Mouse (Mus musculus): ENCODE data around the gene Strn3.
"Not testable (repeated sequence)": the region's sequence is repeated elsewhere in the genome, so short reads cannot be mapped to it uniquely, and the experiment has no call there.

The Strn3 gene

DNA sequence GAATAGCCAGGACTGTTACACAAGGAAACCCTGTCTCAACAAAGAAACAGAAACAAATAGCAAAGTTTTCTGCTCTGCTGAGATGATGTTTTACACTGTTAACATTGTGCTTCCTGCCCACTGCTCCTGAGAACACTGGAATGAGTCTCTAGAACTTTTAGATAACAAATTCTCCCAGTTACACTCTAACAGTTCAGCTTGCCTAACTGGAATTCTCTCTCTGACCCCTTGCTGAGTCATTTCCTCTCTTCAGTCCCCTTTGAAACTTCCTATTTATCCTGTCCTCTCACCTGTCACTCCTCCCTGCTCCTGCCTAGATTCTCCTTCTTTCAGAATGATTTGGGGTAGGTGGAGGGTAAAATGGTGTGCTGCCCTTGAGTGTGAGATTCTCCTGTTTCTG, 2.4 kb upstream of the Strn3 start:
- no peak for DNase-seq (ENCODE audit: extremely low read depth, insufficient read length, low spot score)

DNA sequence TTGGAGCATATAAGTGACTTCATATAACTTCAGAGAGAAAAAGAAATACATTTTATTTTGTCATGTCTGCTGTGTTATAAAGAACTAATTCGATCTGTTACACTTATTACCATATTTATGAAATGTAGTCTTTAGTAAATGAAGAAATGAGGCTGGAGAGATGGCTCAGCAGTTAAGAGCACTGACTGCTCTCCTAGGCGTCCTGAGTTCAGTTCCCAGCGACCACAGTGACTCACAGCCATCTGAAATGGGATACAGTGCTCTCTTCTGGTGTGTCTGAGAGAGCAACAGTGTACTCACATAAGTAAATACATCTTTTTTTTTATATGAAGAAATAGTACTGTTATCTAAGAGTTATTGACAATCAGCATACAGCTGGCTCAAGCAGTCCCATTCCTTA, 1.7 kb upstream of the Strn3 start:
- peak; percentile 19 for DNase-seq (ENCODE audit: extremely low read depth, insufficient read length, low spot score)

DNA sequence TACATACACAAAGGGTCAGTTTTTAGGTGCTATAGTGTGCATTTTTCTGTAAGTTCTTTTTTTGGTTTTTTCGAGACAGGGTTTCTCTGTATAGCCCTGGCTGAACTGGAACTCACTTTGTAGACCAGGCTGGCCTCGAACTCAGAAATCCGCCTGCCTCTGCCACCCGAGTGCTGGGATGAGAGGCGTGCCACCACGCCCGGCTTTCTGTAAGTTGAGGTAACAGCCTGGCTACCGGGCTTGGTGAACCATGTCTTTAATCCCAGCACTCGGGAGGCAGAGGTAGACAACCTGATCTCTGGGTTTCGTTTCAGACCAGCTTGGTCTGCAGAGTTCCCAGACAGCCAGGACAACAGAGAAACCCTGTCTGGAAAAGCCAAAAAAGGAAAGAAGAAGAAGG, 1.2 kb upstream of the Strn3 start:
- peak; percentile 45 for DNase-seq (ENCODE audit: extremely low read depth, insufficient read length, low spot score)

DNA sequence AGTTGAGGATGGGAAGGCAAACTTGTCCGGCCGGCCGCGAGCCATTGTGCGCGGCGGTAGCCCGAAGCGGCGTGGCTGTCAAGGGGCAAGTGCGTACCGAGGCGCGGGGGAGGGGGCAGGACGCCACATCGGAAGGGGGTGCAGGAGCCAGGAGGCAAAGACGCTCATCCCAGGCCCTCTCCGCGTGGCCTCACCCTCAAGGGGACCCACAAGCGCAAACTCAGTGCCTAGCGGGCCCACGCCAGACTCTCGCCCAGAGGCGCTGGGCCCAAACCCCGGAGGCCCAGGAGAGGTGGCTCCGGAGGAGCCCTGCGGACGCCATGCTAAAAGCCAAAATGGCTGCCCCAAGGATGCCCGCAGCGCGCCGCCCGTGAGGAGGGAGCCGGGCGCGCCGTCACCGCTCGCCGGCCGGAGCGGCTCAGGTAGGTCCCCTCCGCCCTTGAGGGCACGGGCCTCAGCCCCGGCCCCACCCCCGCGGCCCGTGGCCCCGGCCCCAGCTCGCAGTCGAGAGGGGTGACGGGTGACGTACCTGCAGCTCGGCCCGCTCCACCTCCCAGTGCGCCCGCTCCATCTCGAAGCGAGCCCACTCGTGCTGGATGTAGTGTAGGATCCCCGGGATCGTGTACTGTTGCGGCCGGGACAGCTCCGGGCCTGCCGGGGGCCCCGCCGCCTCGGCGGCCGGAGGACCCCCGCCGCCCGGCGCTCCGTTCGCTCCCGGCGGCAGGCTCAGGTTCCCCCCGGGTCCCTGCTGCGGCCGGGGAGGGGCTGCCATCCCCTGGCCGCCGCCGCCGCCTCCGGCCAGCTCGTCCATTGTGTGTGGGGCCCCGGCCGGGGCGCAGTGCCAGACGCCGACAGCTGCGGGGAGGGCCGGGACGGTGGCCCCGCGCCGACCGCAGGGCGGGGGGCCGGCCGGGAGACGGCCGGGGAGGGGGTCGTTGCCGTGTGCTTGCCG, 528 bp downstream of the Strn3 start, which contains the start of gene Ap4s1:
Ap4s1 (plus strand) TSS at position 141 of the 952 bp plus-strand sequence.
- peak; percentile 86 for DNase-seq (ENCODE audit: extremely low read depth, insufficient read length, low spot score)

DNA sequence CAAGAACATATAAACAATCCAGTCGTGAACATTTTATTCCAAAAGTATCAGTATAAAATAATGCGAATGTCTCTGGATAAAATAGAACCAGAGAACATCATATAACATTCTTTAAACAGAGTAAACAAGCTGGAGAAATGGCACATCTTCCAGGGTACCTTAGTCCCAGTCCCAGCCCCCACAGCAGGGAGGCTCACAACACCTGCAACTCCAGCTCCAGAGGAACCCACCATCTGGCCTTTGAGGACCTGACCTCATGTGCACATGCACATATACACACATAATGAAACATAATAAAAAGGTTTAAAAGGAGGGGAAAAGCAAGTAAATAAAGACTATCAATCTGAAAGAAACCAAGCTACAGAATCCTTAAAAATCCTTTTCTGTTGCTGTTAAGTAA, 3.2 kb downstream of the Strn3 start:
- DNase-seq (ENCODE audit: extremely low read depth, insufficient read length, low spot score) = no peak

DNA sequence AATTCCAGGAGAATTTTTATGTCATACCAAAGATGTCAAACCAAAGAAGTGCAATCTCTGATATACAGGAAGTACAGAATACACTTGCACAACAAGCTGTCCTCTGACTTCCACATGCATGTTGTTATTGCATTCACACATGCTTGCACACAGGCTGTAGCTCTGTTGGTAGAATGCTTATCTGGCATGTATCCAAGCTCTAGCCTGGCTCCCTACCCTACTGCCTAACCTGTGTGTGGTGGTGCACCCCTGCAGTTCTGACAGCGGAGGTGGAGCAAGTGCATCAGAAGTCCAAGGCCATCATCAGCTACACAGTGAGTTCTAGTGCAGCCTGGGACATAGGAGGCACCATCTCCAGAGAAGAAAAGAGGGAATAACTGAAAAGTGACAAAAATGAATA, 12.9 kb downstream of the Strn3 start:
- DNase-seq (ENCODE audit: extremely low read depth, insufficient read length, low spot score) = no peak

DNA sequence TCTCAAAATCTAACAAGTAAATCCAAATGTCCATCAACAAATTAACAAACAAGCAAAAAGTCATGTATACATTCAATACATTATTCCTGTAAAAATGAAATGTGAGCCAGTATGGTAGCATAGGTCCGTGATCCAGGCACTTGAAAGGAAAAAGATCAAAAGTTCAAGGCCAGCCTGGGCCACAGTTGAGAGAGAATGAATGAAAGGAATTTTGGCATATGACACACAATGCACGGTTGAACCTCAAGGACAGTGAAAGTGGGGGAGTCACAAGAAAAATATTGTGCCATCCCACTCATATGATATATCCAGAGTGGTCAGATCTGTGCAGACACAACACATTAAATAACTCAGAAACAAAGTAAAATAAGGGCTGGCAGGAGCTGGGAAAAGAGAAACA, 15.3 kb downstream of the Strn3 start:
- DNase-seq (ENCODE audit: extremely low read depth, insufficient read length, low spot score) = no peak

DNA sequence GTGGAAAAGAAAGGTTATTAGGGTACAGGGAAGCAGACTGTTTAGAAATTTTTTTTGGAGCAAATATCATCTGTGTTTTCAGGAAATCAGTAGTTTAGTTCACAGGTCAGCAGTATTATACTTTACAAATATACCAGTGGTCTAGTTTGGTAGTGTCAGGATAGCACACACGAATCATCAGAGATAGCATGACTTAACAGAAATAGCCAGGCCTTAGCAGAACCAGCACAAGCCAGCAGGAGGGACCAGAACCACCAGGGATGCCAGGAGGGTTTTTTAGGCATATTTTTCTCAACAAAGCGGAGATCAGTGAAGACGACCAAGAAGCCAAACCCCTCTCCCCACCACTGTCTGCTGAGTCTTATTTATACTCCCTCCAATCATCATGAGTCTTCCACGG, 18.4 kb downstream of the Strn3 start:
- DNase-seq (ENCODE audit: extremely low read depth, insufficient read length, low spot score) = no peak

DNA sequence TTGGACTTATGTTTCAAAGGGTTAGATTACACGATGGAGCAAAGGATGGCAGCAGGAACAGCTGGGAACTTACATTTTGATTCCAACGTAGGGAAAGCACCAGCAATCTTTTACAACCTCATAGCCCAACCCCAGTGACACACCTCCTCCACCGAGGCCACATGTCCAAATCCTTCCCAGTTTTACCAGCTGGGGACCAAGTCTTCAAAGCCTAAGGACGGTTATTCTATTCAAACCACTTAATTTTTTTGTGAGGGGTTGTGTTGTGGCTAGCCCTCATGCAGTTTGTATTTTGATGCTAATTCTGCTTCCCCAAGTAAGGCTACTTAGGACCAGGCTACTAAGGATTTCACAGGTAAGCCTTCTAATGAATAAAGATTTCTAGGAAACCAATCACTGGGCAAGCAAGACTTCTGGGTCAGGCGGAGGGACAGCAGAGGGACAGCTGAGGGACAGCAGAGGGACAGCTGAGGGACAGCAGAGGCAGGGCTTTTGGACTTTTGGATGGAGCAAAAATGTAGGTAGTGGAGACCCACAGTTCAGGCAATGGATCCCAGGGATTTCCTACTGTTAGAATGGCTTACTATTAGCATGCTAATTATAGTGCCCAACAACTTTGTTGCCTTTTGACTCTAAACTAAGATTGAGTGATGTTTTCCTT, 20.3 kb downstream of the Strn3 start:
- DNase-seq (ENCODE audit: extremely low read depth, insufficient read length, low spot score) = no peak

DNA sequence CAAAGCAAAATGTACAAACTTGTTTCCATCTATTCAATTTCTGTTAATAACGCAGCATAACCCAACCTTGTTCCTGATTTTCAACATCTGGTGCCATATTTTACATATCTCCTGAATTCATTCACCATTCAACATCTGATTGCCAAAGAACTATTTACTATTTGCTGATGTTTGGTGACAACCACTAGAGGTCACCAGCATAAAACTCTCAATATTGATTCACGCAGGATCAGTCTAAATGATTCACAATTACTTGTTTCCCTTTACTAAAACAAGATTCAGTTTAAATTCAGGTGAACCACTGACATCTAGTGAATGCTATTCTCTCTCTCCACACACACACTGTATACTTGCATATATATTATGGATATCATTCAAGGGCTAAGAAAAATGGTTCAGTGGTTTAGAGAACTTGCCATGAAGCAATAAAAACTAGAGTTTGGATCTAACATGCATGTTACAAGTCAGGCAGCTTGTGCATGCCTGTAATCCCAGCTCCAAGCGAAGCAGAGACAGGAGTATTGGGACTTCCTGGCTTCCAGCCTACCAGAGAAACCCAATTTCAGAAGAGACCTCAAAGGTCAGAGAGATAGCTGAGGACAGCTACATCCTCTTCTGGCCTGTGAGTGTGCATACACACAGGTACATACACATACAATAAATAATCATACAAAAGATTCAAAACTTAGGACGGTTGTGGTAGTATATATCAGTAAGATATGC, 24.8 kb downstream of the Strn3 start:
- DNase-seq (ENCODE audit: extremely low read depth, insufficient read length, low spot score) = no peak

DNA sequence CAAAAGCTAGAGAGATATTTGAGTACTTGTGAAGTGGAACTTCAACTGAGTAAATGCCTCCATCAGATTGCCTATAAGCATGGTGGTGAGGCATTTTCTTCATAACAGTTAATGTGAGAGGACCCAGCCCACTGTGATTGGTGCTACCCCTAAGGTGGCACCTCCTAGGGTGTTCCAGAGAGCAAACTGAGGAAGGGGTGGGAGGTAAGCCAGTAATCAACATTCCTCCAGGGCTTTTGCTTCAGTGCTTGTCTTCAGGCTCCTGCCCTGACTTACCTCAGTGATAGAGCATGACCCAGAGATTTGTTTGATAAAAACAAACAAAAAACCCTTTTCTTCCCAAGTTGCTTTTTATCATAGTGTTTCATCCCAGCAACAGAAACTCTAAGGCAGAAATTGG, 27.8 kb downstream of the Strn3 start:
- no peak for DNase-seq (ENCODE audit: extremely low read depth, insufficient read length, low spot score)

DNA sequence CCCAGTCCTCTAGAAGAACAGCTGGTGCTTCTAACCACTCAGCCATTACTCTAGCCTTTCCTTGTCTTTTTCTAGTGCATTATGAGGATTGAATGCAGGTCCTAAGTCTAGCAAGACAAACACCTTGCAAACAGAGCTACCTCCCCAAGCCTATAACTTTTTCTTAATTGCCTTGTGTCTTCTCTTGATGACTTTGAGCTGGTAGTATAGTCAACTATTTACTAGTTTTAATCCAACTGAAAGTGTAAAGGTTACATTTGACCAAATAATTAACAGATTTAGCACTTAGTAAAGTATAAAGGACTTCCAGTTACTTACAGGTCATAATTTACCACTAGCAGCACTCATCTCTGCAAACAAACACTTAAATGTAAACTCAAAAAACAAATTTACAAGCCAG, 28.7 kb downstream of the Strn3 start:
- no peak for DNase-seq (ENCODE audit: extremely low read depth, insufficient read length, low spot score)

DNA sequence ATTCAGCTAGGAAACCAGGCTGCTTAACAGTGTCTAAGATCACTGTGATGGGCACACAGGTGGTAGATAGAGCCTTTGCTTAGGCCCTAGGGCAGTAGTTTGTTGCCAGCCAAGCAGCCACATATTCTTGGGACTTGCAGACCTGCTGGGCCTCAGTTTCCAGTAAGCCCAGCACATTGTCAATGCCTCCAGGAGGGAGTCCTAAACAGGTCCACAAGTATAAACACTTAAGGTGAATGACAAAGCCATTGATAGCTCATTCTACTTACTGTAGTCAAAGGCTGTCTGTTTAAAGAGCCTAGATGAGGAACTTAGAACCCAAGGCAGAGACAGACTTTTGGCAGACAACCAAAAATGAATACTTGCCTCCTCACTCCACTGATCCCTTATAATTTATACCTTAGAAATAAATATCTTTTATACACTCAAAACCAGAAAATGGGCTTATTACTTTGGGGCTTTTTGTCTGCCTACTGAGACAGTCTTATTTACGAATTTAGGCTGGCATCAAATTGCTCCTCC, 35.7 kb downstream of the Strn3 start:
- DNase-seq (ENCODE audit: extremely low read depth, insufficient read length, low spot score) = no peak

DNA sequence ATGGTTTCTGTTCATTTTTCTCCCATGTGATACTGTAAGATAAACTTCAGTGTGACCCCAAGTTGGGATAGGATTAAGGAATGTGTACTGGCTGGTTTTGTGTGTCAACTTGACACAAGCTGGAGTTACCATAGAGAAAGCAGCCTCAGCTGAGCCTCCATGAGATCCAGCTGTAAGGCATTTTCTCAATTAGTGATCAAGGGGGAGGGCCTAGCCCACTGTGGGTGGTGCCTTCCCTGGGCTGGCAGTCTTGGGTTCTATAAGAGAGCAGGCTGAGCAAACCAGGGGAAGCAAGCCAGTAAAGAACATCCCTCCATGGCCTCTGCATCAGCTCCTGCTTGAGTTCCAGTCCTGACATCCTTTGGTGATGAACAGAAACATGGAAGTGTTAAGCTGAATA, 42.3 kb downstream of the Strn3 start:
- not testable (repeated sequence) for DNase-seq (ENCODE audit: extremely low read depth, insufficient read length, low spot score)

DNA sequence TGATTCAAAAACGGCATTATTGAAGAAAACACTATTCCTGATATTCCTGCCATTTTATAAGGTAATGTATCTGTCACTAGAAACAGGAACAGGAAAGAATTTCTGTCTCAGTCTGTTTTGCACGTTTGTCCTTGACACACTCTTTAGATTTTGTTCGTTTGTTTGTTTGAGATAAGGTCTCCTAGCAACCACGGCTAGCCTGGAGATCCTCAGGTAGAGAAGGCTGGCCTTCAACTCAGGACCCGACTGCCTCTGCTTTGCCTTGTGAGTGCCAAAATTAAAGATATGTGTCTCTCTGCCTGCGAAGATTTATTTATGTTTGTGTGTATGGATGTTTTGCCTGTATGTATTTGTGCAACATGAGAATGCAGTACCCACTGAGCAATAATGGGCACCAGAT, 49.8 kb downstream of the Strn3 start:
- DNase-seq (ENCODE audit: extremely low read depth, insufficient read length, low spot score) = no peak

DNA sequence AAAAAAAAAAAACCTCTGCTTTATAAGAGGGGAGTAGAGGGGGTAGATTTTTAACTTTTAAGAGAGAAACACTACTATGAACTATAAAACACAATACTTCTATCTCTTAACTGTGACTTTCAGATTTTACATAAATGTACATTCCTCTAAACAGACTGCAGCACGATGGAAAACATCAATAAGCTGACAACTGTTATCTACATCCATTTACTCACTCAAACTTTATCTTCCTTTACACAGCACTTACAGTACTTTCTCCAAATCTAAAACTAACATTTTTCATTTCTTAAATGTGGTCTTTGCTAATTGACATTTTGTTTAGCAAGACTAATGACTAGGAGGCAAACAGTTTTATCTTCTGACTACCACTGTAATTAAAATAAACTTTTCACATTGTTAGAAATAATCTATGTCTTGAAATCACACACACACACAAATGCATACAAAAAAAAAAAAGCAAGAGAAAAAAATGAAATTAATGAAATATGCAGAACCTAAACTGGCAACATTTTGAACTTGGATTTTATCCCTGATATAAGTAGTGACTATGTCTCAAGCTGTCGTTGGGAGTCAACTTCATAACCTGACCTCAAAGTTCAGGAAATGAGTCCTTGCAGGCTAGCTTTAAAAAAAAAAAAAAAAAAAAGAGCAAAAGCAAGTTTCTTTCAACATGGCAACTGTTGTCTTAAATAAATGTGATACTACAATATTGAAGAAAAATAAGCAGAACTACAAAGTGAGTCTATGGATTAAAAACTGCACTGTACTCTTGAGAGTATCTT, 54.8 kb downstream of the Strn3 start:
- no peak for DNase-seq (ENCODE audit: extremely low read depth, insufficient read length, low spot score)

DNA sequence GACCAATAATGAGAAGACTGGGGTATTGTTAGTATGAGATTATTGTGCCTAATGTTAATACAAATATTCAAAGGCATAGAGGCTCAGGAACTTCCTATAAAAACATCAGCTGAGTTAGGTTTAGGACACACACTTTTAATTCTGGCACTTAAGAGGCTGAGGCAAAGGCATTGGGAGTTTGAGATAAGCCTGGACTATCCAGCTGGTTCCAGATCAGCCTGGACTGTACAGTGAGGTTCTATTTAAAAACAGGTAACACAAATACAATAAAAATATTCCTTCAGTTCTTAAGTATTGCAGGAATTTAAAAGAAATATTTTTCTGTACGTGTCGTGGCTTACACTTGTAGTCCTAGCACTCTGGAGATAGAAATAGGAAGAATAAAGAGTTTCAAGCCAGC, 55.4 kb downstream of the Strn3 start:
- no peak for DNase-seq (ENCODE audit: extremely low read depth, insufficient read length, low spot score)

DNA sequence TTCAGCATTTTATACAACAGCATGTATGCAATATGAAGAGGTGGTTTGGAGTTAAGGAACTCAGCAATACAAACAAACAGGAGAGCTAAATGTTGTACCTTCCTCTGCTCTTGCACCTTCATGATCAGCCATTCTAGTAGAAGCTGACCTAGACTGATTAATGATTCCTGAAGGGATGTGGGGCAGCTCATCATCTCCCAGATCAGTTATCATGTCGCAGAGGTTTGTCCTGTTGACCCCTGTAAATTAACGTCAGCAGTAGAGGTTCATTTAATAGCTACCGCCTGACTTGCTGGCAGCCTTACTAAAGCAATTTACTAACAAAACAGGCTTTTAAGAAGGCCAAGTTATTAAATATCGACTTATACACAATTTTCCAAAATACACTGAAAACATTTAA, 58.2 kb downstream of the Strn3 start:
- no peak for DNase-seq (ENCODE audit: extremely low read depth, insufficient read length, low spot score)

DNA sequence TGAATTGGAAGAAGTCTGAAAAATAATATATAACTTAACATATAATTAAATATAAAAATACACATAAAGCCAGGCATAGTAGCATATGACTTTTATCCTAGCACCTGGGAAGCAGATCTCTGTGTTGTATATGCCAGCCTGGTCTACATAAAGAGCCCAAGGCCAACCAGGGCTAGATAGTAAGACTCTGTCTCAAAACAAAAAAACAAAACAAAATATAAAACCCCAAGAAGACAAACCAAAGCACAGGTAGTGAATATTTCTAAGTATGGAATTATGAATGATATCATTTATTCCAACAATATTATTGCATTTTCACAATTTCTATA, 68.4 kb downstream of the Strn3 start:
- no peak for DNase-seq (ENCODE audit: extremely low read depth, insufficient read length, low spot score)

DNA sequence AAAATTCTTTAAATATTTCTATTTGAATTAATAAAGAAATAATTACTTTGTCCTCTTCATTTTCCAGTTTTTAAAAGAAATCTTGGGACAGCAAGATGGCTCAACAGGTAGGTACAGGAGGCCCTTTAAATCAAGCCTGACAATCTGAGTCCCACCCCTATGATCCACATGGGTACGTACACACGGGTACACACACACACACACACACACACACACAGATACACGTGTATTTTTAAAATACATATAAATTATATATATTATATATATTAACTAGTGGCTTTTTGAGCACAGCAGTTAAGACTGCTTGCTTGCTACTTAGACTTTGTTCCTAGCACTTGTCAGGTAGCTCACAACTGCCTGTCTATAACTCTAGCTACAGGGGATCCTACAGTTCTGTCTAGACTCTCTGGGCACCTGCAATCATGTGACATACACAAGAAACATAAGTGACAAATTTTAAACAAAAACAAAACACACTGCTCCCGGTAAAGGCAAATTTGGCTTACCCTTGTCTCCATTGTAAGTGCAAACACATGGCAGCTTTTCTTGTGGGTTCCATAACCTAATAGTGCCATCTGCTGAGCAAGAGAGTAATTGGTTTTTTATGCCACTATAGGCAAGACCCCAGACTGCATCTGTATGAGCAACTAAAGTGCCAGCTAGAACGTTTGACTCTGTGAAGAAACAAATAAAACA, 68.9 kb downstream of the Strn3 start:
- DNase-seq (ENCODE audit: extremely low read depth, insufficient read length, low spot score) = no peak
